Mouse (Mus musculus) liver, embryonic 14.5 days (tissue): Measurements from ENCODE around the gene Atp6v1b1.

ENCODE experiments used
- CTCF ChIP-seq: IDR thresholded peaks from 2 replicates; pipeline ENCODE4 v1.5.1; 2016; ENCODE audit warnings: antibody characterized with exemption, low read depth, control low read depth
- EP300 ChIP-seq: IDR thresholded peaks from 2 replicates; pipeline ENCODE4 v1.6.1; 2016; ENCODE audit warnings: antibody characterized with exemption, low read depth

DNA sequence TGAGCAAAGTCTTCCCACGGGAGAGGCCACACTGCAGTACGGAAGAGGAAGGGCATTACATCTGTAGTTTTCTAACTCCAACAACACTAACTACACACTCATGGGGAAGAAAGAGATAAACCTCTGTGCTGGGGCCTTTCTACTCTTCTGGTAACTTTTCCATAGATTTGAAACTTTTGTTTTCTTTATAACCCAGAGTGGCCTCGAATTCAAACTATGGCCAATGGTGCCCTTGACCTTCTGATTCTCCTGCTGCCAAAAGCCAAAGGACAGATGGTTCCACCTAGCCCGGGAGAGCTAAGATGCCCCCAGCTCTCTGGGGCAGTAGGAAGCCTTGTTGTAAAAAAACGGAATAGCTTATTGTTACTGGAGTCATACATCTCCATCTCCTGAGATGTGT is 42.8 kb upstream of the Atp6v1b1 start:
- TF ChIP-seq CTCF (no peak), EP300 (no peak)
